Mouse (Mus musculus): ENCODE data around the gene Phf21b. TPM values are rescaled to one million over a fixed set of nuclear protein-coding genes. Genes with fewer than 3 reads are reported as not detected.

Gene Phf21b
- 1 to 10 TPM; 1.2 to 1.6 TPM for total RNA-seq (2023)

DNA sequence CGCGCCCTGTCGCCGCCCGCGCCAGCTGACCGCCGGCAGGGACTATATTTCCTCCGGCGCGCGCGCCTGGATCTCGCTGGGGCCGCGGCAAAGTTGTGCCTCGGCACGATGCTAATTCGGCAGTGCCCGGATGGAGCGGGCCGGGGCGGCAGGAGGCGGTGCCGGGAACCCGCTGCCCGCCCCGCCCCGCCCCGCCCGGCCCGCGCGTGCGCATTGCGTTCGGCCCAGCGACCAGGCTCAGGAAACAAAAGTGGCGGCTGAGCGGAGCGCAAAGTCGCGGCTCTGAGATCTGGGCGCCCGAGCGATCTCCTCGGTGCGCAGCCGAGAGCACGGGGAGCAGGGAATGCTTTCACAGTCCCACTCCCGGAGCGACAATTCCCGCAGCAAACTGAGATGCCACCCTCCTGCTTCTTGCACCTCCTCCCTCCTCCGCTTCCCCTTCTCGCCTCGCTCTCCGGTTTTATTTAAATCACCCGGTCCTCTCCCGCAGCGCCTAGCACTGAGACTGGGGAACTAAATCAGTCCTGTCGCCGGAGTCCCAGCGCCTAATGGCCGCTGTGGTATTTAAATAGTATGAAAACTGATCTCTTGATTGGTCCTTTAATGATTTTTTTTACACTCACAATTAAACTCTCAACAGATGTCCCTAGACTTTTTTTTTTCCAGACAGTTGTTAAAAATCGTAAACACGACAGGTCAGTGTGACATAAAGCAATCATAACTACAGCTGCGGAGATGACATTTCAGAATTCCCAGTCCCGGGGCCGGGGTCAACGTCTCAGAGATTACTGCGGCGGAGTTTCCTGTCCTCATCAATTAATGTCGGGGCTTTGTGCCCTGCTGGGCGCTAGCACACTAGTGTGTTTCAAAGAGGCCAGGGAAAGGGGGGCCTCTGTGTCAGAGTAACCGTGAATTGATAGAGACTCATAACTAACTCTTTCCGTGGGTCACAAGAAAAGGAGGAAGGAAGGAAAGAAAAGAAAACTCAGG, at the start of gene Phf21b:
TSS of gene Phf21b (minus strand) at position 44 of the 990 bp plus-strand sequence.

Other genes with a start within 250 kb of the Phf21b start
- gene Prr5, start 186.4 kb downstream of the Phf21b start, total RNA-seq (2023) = 1 to 10 TPM; 3.0 to 3.4 TPM
- gene Arhgap8, start 136.0 kb downstream of the Phf21b start, total RNA-seq (2023) = not detected
- under 1 TPM; 0.20 to 0.26 TPM for gene Gm29666, start 64.0 kb upstream of the Phf21b start, total RNA-seq (2023)
- gene Nup50, start 67.4 kb upstream of the Phf21b start, total RNA-seq (2023) = 10 to 100 TPM; 38.7 to 43.4 TPM
- 10 to 100 TPM; 62.6 to 83.3 TPM for gene 5031439G07Rik, start 132.5 kb upstream of the Phf21b start, total RNA-seq (2023)
- not detected for gene Upk3a, start 161.1 kb upstream of the Phf21b start, total RNA-seq (2023)
- 1 to 10 TPM; 6.0 to 6.3 TPM for gene Fam118a, start 172.9 kb upstream of the Phf21b start, total RNA-seq (2023)